Mouse (Mus musculus) gastrocnemius, adult 2 months (tissue): ENCODE measurements around the gene Raly. TPM values are rescaled to one million over a fixed set of nuclear protein-coding genes. Genes with fewer than 3 reads are reported as not detected.
"Not testable (repeated sequence)": the region's sequence is repeated elsewhere in the genome, so short reads cannot be mapped to it uniquely, and the experiment has no call there.

ENCODE experiments used
- DNase-seq: peaks from one replicate; pipeline ENCODE4 v3.0.0; 2022
- H3K27ac ChIP-seq: fragments of 200-600 bp; 2 replicates; pipeline ENCODE4 v1.8.1; 2022; ENCODE audit warnings: mild to moderate bottlenecking
- H3K4me3 ChIP-seq: fragments of 200-600 bp; 2 replicates; pipeline ENCODE4 v1.8.1; 2022; ENCODE audit warnings: mild to moderate bottlenecking, moderate library complexity
- CTCF ChIP-seq: fragments of 200-600 bp; IDR thresholded peaks from 2 replicates; pipeline ENCODE4 v1.8.1; 2022; ENCODE audit warnings: antibody characterized with exemption, mild to moderate bottlenecking, moderate library complexity
- intact Hi-C: fragments of 180-260 bp; cut with DNase I; formaldehyde crosslinking; loops from one replicate; pipeline ENCODE4 v1.15.1; 2025
- total RNA-seq, 2 experiments: library from RNA; stranded (reverse); gene quantifications; 2 replicates each; pipeline ENCODE4 v1.2.3; 2021

Raly gene
- total RNA-seq, 2 experiments from 2014 or later = 62.5 to 70.7 TPM

GRCm38 (mm10) chr2:154891585-154891984, 100.7 kb downstream of the Raly start:
- Histone ChIP-seq H3K27ac (peak overlapping the region; percentile 90), H3K4me3 (peak overlapping the region; percentile 72)
- no peak for DNase-seq
- intact Hi-C loops = no loop called here
- TF ChIP-seq CTCF = no peak

GRCm38 (mm10) chr2:154892201-154893044, 101.5 kb downstream of the Raly start, which contains the start of gene Eif2s2:
Eif2s2 (minus strand) TSS chr2:154892935.
- TF ChIP-seq CTCF = no peak
- intact Hi-C loops = loop anchor here (2.0 kb wide), 1 partner anchor 234 kb away; no protein-coding TSS in a partner anchor

GRCm38 (mm10) chr2:154893045-154893385, 102.1 kb downstream of the Raly start:
- Histone ChIP-seq H3K27ac (peak overlapping the region; percentile 90), H3K4me3 (peak overlapping the region; percentile 72)
- intact Hi-C loops = loop anchor here (2.0 kb wide), 1 partner anchor 234 kb away; no protein-coding TSS in a partner anchor
- TF ChIP-seq CTCF = no peak
- no peak for DNase-seq

More at GRCm38 (mm10) chr2:154892201-154893044, 101.5 kb downstream of the Raly start, which contains the start of gene Eif2s2:
- DNase-seq = peak; percentile 97
- peak within 1 kb of the TSS; percentile 72 for H3K4me3 ChIP-seq
- peak within 1 kb of the TSS; percentile 90 for H3K27ac ChIP-seq

GRCm38 (mm10) chr2:154893548-154893947, 102.7 kb downstream of the Raly start:
- Histone ChIP-seq H3K4me3 (peak overlapping the region; percentile 72), H3K27ac (no peak overlapping the region)
- intact Hi-C loops = loop anchor here (2.0 kb wide), 1 partner anchor 235 kb away; no protein-coding TSS in a partner anchor
- no peak for DNase-seq
- no peak for TF ChIP-seq CTCF

GRCm38 (mm10) chr2:154899004-154899403, 108.1 kb downstream of the Raly start:
- H3K27ac ChIP-seq, intact Hi-C loops, H3K4me3 ChIP-seq, DNase-seq: not testable (repeated sequence)

- H3K4me3 ChIP-seq, intact Hi-C loops, H3K27ac ChIP-seq, DNase-seq: not testable (repeated sequence)
Measured at GRCm38 (mm10) chr2:154899412-154899811, 108.5 kb downstream of the Raly start.

GRCm38 (mm10) chr2:154902111-154902510, 111.2 kb downstream of the Raly start:
- intact Hi-C loops = no loop called here

GRCm38 (mm10) chr2:154905796-154906195, 114.9 kb downstream of the Raly start:
- TF ChIP-seq CTCF = no peak
- Histone ChIP-seq H3K4me3 (no peak overlapping the region), H3K27ac (no peak overlapping the region)
- intact Hi-C loops = loop anchor here (5.0 kb wide), 1 partner anchor 37 kb away; no protein-coding TSS in a partner anchor
- no peak for DNase-seq

More at GRCm38 (mm10) chr2:154902111-154902510, 111.2 kb downstream of the Raly start:
- DNase-seq = no peak
- Histone ChIP-seq H3K4me3 (no peak overlapping the region), H3K27ac (no peak overlapping the region)
- TF ChIP-seq CTCF = no peak

GRCm38 (mm10) chr2:154908223-154908622, 117.3 kb downstream of the Raly start:
- not testable (repeated sequence) for H3K27ac ChIP-seq, H3K4me3 ChIP-seq, DNase-seq
- TF ChIP-seq CTCF = peak; percentile 4; the same call in 1 of the 2 replicates
- intact Hi-C loops = loop anchor here (5.0 kb wide), 1 partner anchor 34 kb away; no protein-coding TSS in a partner anchor

GRCm38 (mm10) chr2:154909789-154910188, 118.9 kb downstream of the Raly start:
- no peak; the same call in 1 of the 2 replicates for TF ChIP-seq CTCF
- intact Hi-C loops = loop anchor here (5.0 kb wide), 1 partner anchor 33 kb away; no protein-coding TSS in a partner anchor
- H3K4me3 ChIP-seq = no peak overlapping the region
- no peak overlapping the region for H3K27ac ChIP-seq
- no peak for DNase-seq

- DNase-seq = no peak
- no peak for TF ChIP-seq CTCF
- intact Hi-C loops = no loop called here
- H3K4me3 ChIP-seq = no peak overlapping the region
- no peak overlapping the region for H3K27ac ChIP-seq
Measured at GRCm38 (mm10) chr2:154915922-154916541, 125.1 kb downstream of the Raly start.

GRCm38 (mm10) chr2:154916547-154916946, 125.7 kb downstream of the Raly start:
- intact Hi-C loops = no loop called here
- DNase-seq = no peak
- TF ChIP-seq CTCF = peak; percentile 64
- no peak overlapping the region for H3K27ac ChIP-seq
- H3K4me3 ChIP-seq = no peak overlapping the region

Other genes starting within 250 kb of the Raly start
- not detected for gene 1700003F12Rik, start 244.0 kb upstream of the Raly start, total RNA-seq
- not detected for gene Actl10, start 239.3 kb upstream of the Raly start, total RNA-seq
- under 1 TPM; 0.33 to 0.36 TPM for gene Necab3, start 232.2 kb upstream of the Raly start, total RNA-seq
- gene E2f1, start 221.2 kb upstream of the Raly start, total RNA-seq = under 1 TPM; 0.28 to 0.64 TPM
- 10 to 100 TPM; 10.1 to 15.8 TPM for gene Pxmp4, start 187.4 kb upstream of the Raly start, total RNA-seq
- gene Zfp341, start 177.8 kb upstream of the Raly start, total RNA-seq = 1 to 10 TPM; 2.6 to 3.5 TPM
- gene 4930519P11Rik, start 177.7 kb upstream of the Raly start, total RNA-seq = not detected
- 100 to 1,000 TPM; 111 to 119 TPM for gene Chmp4b, start 139.4 kb upstream of the Raly start, total RNA-seq
- gene Gm14214, start 21.1 kb upstream of the Raly start, total RNA-seq = not detected
- not detected for gene a, start 306 bp downstream of the Raly start, total RNA-seq
- gene Eif2s2, start 101.8 kb downstream of the Raly start, total RNA-seq = 100 to 1,000 TPM; 125 TPM
- not detected for gene Gm14226, start 227.2 kb downstream of the Raly start, total RNA-seq